ENCODE assay signal across 30 mouse cellular contexts in genomic region chr4:155195204-155195603, GRCm38 (mm10). TPM values are rescaled to one million over a fixed set of nuclear protein-coding genes. Genes with fewer than 3 reads are reported as not detected.
DNase-seq lines count a peak whose midpoint lies in the region; ATAC-seq and TF ChIP-seq lines count a peak whose summit lies in the region.
"Had no signal": no experiment of that assay in that cellular context is flagged by ENCODE, and none has a peak within 500 bp of the region (broad histone marks: within the 10 kb centered on the region; RNA-seq: fewer than 3 reads in every experiment).

No protein-coding gene starts in this region.

- no peaks in the 10 kb centered on the region for H3K27me3 ChIP-seq in intestine, postnatal 0 days (replicated peaks; ENCODE audit: control insufficient read depth, insufficient read depth, low read length)
- H3K27me3 ChIP-seq: embryonic facial prominence, embryonic 12.5 days; liver, embryonic 13.5 days; midbrain, embryonic 13.5 days; neural tube, embryonic 12.5 days; Patski had no signal

- no peak overlapping the region for H3K27ac ChIP-seq in intestine, postnatal 0 days (ENCODE audit: low read depth, low read length)
- H3K27ac ChIP-seq: embryonic facial prominence, embryonic 12.5 days; gastrocnemius, adult 2 months; liver, embryonic 13.5 days; macrophage; midbrain, embryonic 13.5 days; neural tube, embryonic 12.5 days had no signal

- WGBS in intestine, postnatal 0 days = 31% methylated on average over 9 of the region's 9 CpGs

- peak; percentile 83 for ATAC-seq in intestine, postnatal 0 days
- ATAC-seq: forebrain, embryonic 14.5 days; hindbrain, embryonic 16.5 days; midbrain, embryonic 13.5 days; Patski had no signal

- H3K9ac ChIP-seq in intestine, postnatal 0 days (ENCODE audit: low read depth, low read length) = no peak overlapping the region
- H3K9ac ChIP-seq: embryonic facial prominence, embryonic 12.5 days; liver, embryonic 13.5 days; midbrain, embryonic 13.5 days; neural tube, embryonic 12.5 days had no signal

- H3K9me3 ChIP-seq in intestine, postnatal 0 days (ENCODE audit: control insufficient read depth) = no peaks in the 10 kb centered on the region
- H3K9me3 ChIP-seq: embryonic facial prominence, embryonic 12.5 days; liver, embryonic 13.5 days; midbrain, embryonic 13.5 days; neural tube, embryonic 12.5 days had no signal

- TF ChIP-seq CTCF in intestine, postnatal 0 days (IDR thresholded peaks at IDR 0.05; ENCODE audit: low read depth) = no peak

- no peak overlapping the region for H3K4me3 ChIP-seq in intestine, postnatal 0 days (ENCODE audit: low read depth, low read length)
- H3K4me3 ChIP-seq: embryonic facial prominence, embryonic 12.5 days; gastrocnemius, adult 2 months; liver, embryonic 13.5 days; midbrain, embryonic 13.5 days; neural tube, embryonic 12.5 days had no signal

- no peak overlapping the region for H3K4me2 ChIP-seq in intestine, postnatal 0 days (replicated peaks; ENCODE audit: low read depth)
- H3K4me2 ChIP-seq: embryonic facial prominence, embryonic 12.5 days; liver, embryonic 13.5 days; midbrain, embryonic 13.5 days; neural tube, embryonic 12.5 days had no signal

- peaks cover 7% of the 10 kb centered on the region; the same call in 1 of the 2 replicates for H3K36me3 ChIP-seq in intestine, postnatal 0 days (ENCODE audit: control insufficient read depth, insufficient read depth)
- H3K36me3 ChIP-seq: embryonic facial prominence, embryonic 12.5 days; liver, embryonic 13.5 days; midbrain, embryonic 13.5 days; neural tube, embryonic 12.5 days had no signal

- H3K4me1 ChIP-seq in intestine, postnatal 0 days (replicated peaks; ENCODE audit: control insufficient read depth, insufficient read depth, low read length) = peaks cover 7% of the 10 kb centered on the region; the same call in 1 of the 2 replicates

- DNase-seq in thymus, postnatal 0 days (ENCODE audit: low spot score) = peak; percentile 40
- no peak for DNase-seq in thymus, postnatal 36 days
- peak; percentile 59 for DNase-seq in T-cell, adult 2 months (ENCODE audit: low spot score)
- no peak for DNase-seq in natural killer cell, adult 2 months (ENCODE audit: low spot score in 2 of 2)
- DNase-seq in right cerebral cortex, adult 2 months (ENCODE audit: low spot score in 2 of 2) = no peak
- DNase-seq: adrenal gland, postnatal 25 days; B cell, adult 2 months; cerebellum, adult 11-12 months; cerebellum, adult 9-11 months; embryo, embryonic 11 days; gastrocnemius, adult 2 months; heart, postnatal 14 days; kidney, adult 11 months; kidney, postnatal 36 days; layer of hippocampus, postnatal 36 days; left cerebral cortex, postnatal 4 days; liver, embryonic 13.5 days; lung, adult 18-20 months; lung, postnatal 10 days; right cerebral cortex, adult 18-20 months; right cerebral cortex, postnatal 4 days; thymus, postnatal 25 days had no signal

RNA-seq across cellular contexts. Expression of gene Ski, which starts 27.2 kb away (rescaled TPM):
- 8.1 and 9.3 TPM in 2 replicates for polyA plus RNA-seq in thymus, postnatal 0 days (2015; fragmentation: Nextera tagmentation; extraction: Ambion mirVana)
- polyA plus RNA-seq in intestine, postnatal 0 days (2015; fragmentation: Nextera tagmentation; extraction: Ambion mirVana) = 13.3 and 14.0 TPM in 2 replicates

RNA-seq across cellular contexts. Expression of gene Faap20, which starts 54.4 kb away (rescaled TPM):
- 67.9 and 71.3 TPM in 2 replicates for polyA plus RNA-seq in thymus, postnatal 0 days (2015; fragmentation: Nextera tagmentation; extraction: Ambion mirVana)
- 54.6 and 57.8 TPM in 2 replicates for polyA plus RNA-seq in intestine, postnatal 0 days (2015; fragmentation: Nextera tagmentation; extraction: Ambion mirVana)

Comparison
In these comparisons a context has a peak if more than half of its experiments do, and no peak if none do; other contexts are left out.
1. DNase-seq: peak in thymus, postnatal 0 days (single experiment) and T-cell, adult 2 months (single experiment); none in thymus, postnatal 36 days (0 of 2), natural killer cell, adult 2 months (0 of 2) and right cerebral cortex, adult 2 months (0 of 2).